Mouse (Mus musculus) spleen, adult 18-20 months (tissue): ENCODE results near the gene Rbsn.

Experiments used
- DNase-seq, 2 experiments: peaks; one replicate each; pipeline ENCODE4 v3.0.0; 2022; ENCODE audit warnings: mixed read lengths in 2 of 2

Rbsn gene

GRCm38 (mm10) chr6:92176450-92176849 lies 38.3 kb downstream of the Rbsn start:
- no peak for DNase-seq

- DNase-seq, result no peak
These were observed 52.0 kb downstream of the Rbsn start for GRCm38 (mm10) chr6:92162724-92163123.

GRCm38 (mm10) chr6:92158801-92159200 lies 55.9 kb downstream of the Rbsn start:
- no peak for DNase-seq

- DNase-seq, result no peak
These were observed 61.0 kb downstream of the Rbsn start for GRCm38 (mm10) chr6:92153774-92154173.

GRCm38 (mm10) chr6:92145881-92146280 lies 68.8 kb downstream of the Rbsn start:
- DNase-seq, result no peak
